9 mouse cellular contexts compared by ENCODE assay signal in the genomic region with DNA sequence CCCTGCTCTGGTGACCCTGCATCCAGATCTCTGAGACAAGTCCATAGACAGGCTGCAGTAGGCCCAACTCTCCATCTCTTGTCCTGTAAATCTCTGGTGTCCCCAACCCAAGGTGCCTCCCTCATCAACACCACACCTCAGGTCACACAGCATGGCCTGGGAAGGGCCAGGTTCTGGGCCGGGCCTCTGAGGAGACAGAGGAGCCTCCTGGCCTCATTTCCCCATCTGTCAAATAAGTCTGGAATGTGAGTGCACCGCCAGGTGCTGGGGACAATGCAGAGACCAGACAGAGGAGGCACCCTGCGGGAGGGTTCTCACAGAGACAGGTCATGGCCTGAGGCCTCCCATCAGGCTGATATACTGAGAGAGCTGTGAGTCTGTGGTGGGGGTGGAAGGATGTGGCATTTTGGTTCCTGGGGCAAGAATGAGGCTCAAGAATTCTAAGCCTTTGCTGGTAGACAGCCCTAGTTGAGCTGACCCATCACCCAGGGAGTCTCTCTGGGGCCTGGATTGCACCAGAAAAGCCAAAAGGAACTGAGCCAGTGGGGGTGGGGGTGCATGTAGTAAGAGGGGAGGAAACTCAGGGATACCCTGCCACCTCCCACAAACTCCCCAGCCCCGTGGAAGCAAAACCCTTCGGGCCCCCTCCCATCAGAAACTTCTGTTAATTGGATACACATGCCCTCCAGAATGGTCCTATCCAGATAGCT. TPM values are rescaled to one million over a fixed set of nuclear protein-coding genes. Genes with fewer than 3 reads are reported as not detected.
DNase-seq lines count a peak whose midpoint lies in the region; ATAC-seq and TF ChIP-seq lines count a peak whose summit lies in the region.
"Had no signal": no experiment of that assay in that cellular context is flagged by ENCODE, and none has a peak within 500 bp of the region (broad histone marks: within the 10 kb centered on the region; RNA-seq: fewer than 3 reads in every experiment).

No protein-coding gene starts in this region.

- 43% methylated on average over 5 of the region's 5 CpGs for WGBS in heart, embryonic 15.5 days
- 14% methylated on average over 5 of the region's 5 CpGs for WGBS in hindbrain, embryonic 10.5 days
- 35% methylated on average over 5 of the region's 5 CpGs for WGBS in midbrain, embryonic 15.5 days

- H3K9me3 ChIP-seq in heart, embryonic 15.5 days (replicated peaks) = no peaks in the 10 kb centered on the region
- no peaks in the 10 kb centered on the region for H3K9me3 ChIP-seq in hindbrain, embryonic 10.5 days
- no peaks in the 10 kb centered on the region for H3K9me3 ChIP-seq in midbrain, embryonic 15.5 days

- H3K27ac ChIP-seq in heart, embryonic 15.5 days = no peak overlapping the region
- no peak overlapping the region for H3K27ac ChIP-seq in cortical plate, adult 2 months (ENCODE audit: insufficient read depth, low read length)
- peak overlapping the region; percentile 87 for H3K27ac ChIP-seq in hindbrain, embryonic 10.5 days
- no peak overlapping the region for H3K27ac ChIP-seq in midbrain, embryonic 15.5 days

- no peak for ATAC-seq in heart, embryonic 15.5 days (replicated peaks; ENCODE audit: insufficient number of reproducible peaks, insufficient read depth, low FRiP score, low read depth)
- ATAC-seq in midbrain, embryonic 15.5 days (replicated peaks) = no peak
- ATAC-seq in CD4-positive, CD25-positive, alpha-beta regulatory T cell, adult 4 months = no peak
- ATAC-seq: Patski had no signal

- H3K36me3 ChIP-seq in heart, embryonic 15.5 days = no peaks in the 10 kb centered on the region
- H3K36me3 ChIP-seq in hindbrain, embryonic 10.5 days = peaks cover 12% of the 10 kb centered on the region
- H3K36me3 ChIP-seq in midbrain, embryonic 15.5 days (replicated peaks) = no peaks in the 10 kb centered on the region

- H3K4me1 ChIP-seq in heart, embryonic 15.5 days (replicated peaks) = peaks cover 18% of the 10 kb centered on the region
- peaks cover 1% of the 10 kb centered on the region; the same call in 1 of the 2 replicates for H3K4me1 ChIP-seq in cortical plate, adult 2 months (ENCODE audit: control insufficient read depth, insufficient read depth, low read length)
- H3K4me1 ChIP-seq in hindbrain, embryonic 10.5 days (replicated peaks) = peaks cover 94% of the 10 kb centered on the region
- peaks cover 41% of the 10 kb centered on the region for H3K4me1 ChIP-seq in midbrain, embryonic 15.5 days

- TF ChIP-seq CTCF in cortical plate, adult 2 months (IDR thresholded peaks at IDR 0.05; ENCODE audit: extremely low read depth, insufficient read depth, low read length) = no peak

- no peaks in the 10 kb centered on the region; the same call in 1 of the 2 replicates for H3K27me3 ChIP-seq in heart, embryonic 15.5 days
- H3K27me3 ChIP-seq in hindbrain, embryonic 10.5 days (ENCODE audit: insufficient read depth, poor library complexity, severe bottlenecking) = no peaks in the 10 kb centered on the region
- no peaks in the 10 kb centered on the region for H3K27me3 ChIP-seq in midbrain, embryonic 15.5 days (replicated peaks)

- H3K4me3 ChIP-seq in heart, embryonic 15.5 days = peak overlapping the region; percentile 56; the same call in 1 of the 2 replicates
- peak overlapping the region; percentile 10; the same call in 1 of the 2 replicates for H3K4me3 ChIP-seq in cortical plate, adult 2 months (ENCODE audit: insufficient read depth, low read length)
- peak overlapping the region; percentile 55 for H3K4me3 ChIP-seq in hindbrain, embryonic 10.5 days
- H3K4me3 ChIP-seq in midbrain, embryonic 15.5 days = no peak overlapping the region

- intact Hi-C loops in heart, postnatal 10 days (cut with DNase I) = no loop called here

- TF ChIP-seq POLR2A in cortical plate, adult 2 months (IDR thresholded peaks at IDR 0.05; ENCODE audit: extremely low read depth, insufficient read depth, low read length) = no peak

- DNase-seq in heart, postnatal 10 days = no peak
- DNase-seq in hindbrain, embryonic 10.5 days (ENCODE audit: low spot score) = peak; percentile 43
- DNase-seq in ovary, postnatal 36 days (ENCODE audit: low spot score) = no peak
- DNase-seq in thymus, postnatal 14 days = no peak

- no peak overlapping the region for H3K9ac ChIP-seq in heart, embryonic 15.5 days
- H3K9ac ChIP-seq in midbrain, embryonic 15.5 days = no peak overlapping the region

- peak overlapping the region; percentile 98 for H3K4me2 ChIP-seq in heart, embryonic 15.5 days
- H3K4me2 ChIP-seq in midbrain, embryonic 15.5 days = peak overlapping the region; percentile 77

RNA-seq across cellular contexts. Expression of a gene that starts 15.0 kb away (rescaled TPM):
- polyA plus RNA-seq in heart, embryonic 15.5 days (2015; fragmentation: Nextera tagmentation; extraction: Ambion mirVana) = 3.6 and 6.6 TPM in 2 replicates
- 10 to 100 TPM in 1 of 2 experiments, 1 to 10 TPM in 1; 9.1 to 14.5 TPM for total RNA-seq in heart, postnatal 10 days (2021)
- 13.8 and 15.1 TPM in 2 replicates for polyA plus RNA-seq in cortical plate, adult 2 months (2012; rRNA removed)
- polyA plus RNA-seq in hindbrain, embryonic 10.5 days (2016; fragmentation: Nextera tagmentation; extraction: Ambion mirVana) = 32.8 and 41.3 TPM in 2 replicates
- 35.1 and 35.7 TPM in 2 replicates for polyA plus RNA-seq in midbrain, embryonic 15.5 days (2015; fragmentation: Nextera tagmentation; extraction: Ambion mirVana)
- not detected for polyA plus RNA-seq in CD4-positive, CD25-positive, alpha-beta regulatory T cell, adult 4 months (2017; shearing (Covaris generic))
